Mouse (Mus musculus): ENCODE measurements at regions not wholly inside any gene's neighbourhood (a gene's known extent, or its start where the extent isn't known, plus 50 kb on each side); places are given as distances from the start of the nearest gene placed in this dataset.
A peak's percentile ranks its signal among the peaks of the same experiment; 100 is the strongest.
"Not testable (repeated sequence)": the region's sequence is repeated elsewhere in the genome, so short reads cannot be mapped to it uniquely, and the experiment has no call there.

DNA sequence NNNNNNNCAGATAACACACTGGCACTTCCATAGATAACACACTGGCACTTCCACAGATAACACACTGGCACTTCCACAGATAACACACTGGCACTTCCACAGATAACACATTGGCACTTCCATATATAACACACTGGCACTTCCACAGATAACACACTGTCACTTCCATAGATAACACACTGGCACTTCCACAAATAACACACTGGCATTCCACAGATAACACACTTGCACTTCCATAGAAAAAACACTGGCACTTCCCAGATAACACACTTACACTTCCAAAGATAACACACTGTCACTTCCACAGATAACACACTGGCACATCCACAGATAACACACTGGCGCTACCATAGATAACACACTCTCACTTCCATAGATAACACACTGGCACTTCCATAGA is 105.7 kb upstream of the Afdn start:
- not testable (repeated sequence) for H3K27me3 ChIP-seq (ENCODE audit: control insufficient read depth, insufficient read depth, low read length); H3K9ac ChIP-seq (ENCODE audit: low read depth, low read length); H3K4me2 ChIP-seq (replicated peaks; ENCODE audit: low read depth, low read length); H3K36me3 ChIP-seq (ENCODE audit: control insufficient read depth, insufficient read depth, low read length); H3K4me3 ChIP-seq (ENCODE audit: low read length); H3K9me3 ChIP-seq (ENCODE audit: control insufficient read depth, low read length); ATAC-seq (ENCODE audit: low FRiP score, low TSS enrichment); H3K27ac ChIP-seq (ENCODE audit: low read depth, low read length)
- H3K4me1 ChIP-seq (ENCODE audit: control insufficient read depth, insufficient read depth, low read length), result peaks cover 17% of the 10 kb centered on the region
- WGBS, result 61% methylated on average over 1 of the region's 1 CpGs

- 16% methylated on average over 3 of the region's 3 CpGs for WGBS
- Histone ChIP-seq H3K4me2 (replicated peaks; ENCODE audit: low read depth, low read length) (peak overlapping the region; percentile 27), H3K27me3 (ENCODE audit: control insufficient read depth, insufficient read depth, low read length) (no peaks in the 10 kb centered on the region), H3K36me3 (ENCODE audit: control insufficient read depth, insufficient read depth, low read length) (no peaks in the 10 kb centered on the region), H3K27ac (ENCODE audit: low read depth, low read length) (peak overlapping the region; percentile 12; the same call in 1 of the 2 replicates), H3K4me1 (ENCODE audit: control insufficient read depth, insufficient read depth, low read length) (peaks cover 17% of the 10 kb centered on the region), H3K9me3 (ENCODE audit: control insufficient read depth, low read length) (no peaks in the 10 kb centered on the region), H3K4me3 (ENCODE audit: low read length) (no peak overlapping the region), H3K9ac (ENCODE audit: low read depth, low read length) (no peak overlapping the region)
- ATAC-seq (ENCODE audit: low FRiP score, low TSS enrichment), result peak; percentile 25; the same call in 1 of the 2 replicates
Measured at GRCm38 (mm10) chr17:13656065-13656464, 104.3 kb upstream of the Afdn start.

DNA sequence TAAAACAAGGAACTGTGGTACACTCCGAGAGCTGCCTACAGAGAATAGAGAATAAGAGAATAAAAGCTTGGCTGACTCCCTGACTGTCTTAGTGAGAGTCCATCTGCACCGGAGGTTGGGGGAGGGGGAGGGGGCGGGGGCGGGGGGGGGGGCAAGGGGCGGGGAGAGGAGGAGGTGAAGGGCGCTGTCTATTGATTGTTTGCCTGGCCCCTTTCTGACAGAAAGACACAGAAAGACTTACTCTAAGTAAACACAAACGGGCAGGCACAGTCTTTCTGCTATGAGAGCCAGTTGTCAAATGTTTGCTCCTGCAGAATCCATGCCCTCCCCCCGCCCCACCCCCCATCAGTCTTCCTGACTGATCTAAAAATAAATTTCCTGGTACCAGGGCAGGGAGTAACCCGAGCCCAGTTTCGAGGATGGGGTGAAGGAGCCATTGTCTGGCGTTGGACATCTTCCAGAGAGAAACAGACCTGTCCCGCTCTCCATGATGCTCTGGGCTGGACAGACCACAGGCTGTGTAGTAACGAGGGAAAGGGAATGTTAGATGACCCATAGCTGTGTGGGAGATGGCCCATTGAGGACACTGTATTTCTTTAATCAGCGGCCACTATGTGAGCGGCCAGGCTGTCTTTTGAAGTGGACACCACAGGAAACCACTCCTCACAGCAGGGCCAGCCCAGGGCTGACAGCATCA is 103.7 kb upstream of the Afdn start:
- Histone ChIP-seq H3K9ac (ENCODE audit: low read depth, low read length) (no peak overlapping the region), H3K4me1 (ENCODE audit: control insufficient read depth, insufficient read depth, low read length) (peaks cover 17% of the 10 kb centered on the region), H3K27me3 (ENCODE audit: control insufficient read depth, insufficient read depth, low read length) (no peaks in the 10 kb centered on the region), H3K9me3 (ENCODE audit: control insufficient read depth, low read length) (no peaks in the 10 kb centered on the region), H3K4me2 (replicated peaks; ENCODE audit: low read depth, low read length) (peak overlapping the region; percentile 27), H3K36me3 (ENCODE audit: control insufficient read depth, insufficient read depth, low read length) (no peaks in the 10 kb centered on the region), H3K4me3 (ENCODE audit: low read length) (no peak overlapping the region; the same call in 1 of the 2 replicates), H3K27ac (ENCODE audit: low read depth, low read length) (peak overlapping the region; percentile 31)
- peak; percentile 92 for ATAC-seq (ENCODE audit: low FRiP score, low TSS enrichment)
- WGBS, result 2% methylated on average over 11 of the region's 15 CpGs

DNA sequence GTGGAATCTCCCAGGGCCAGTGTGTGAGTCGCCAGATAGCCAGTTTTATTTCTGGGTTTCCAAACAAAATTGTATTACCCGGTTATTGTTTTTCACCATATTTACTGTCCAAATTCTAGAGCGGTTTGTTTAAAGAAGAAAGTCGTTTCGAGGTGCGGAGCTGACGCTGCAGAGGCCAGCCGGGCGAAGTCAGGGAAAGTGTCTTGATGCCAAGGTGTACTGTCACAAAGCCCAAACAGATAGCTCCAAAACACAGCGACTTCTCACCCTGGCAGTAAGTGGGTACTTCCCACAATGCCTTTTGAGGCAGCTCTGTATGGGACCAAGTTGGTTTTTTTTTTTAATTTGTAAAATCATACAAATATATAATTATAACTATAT is 103.2 kb upstream of the Afdn start:
- Histone ChIP-seq H3K9me3 (ENCODE audit: control insufficient read depth, low read length) (no peaks in the 10 kb centered on the region), H3K4me1 (ENCODE audit: control insufficient read depth, insufficient read depth, low read length) (peaks cover 17% of the 10 kb centered on the region), H3K9ac (ENCODE audit: low read depth, low read length) (no peak overlapping the region), H3K36me3 (ENCODE audit: control insufficient read depth, insufficient read depth, low read length) (no peaks in the 10 kb centered on the region), H3K27me3 (ENCODE audit: control insufficient read depth, insufficient read depth, low read length) (no peaks in the 10 kb centered on the region), H3K4me3 (ENCODE audit: low read length) (no peak overlapping the region), H3K4me2 (replicated peaks; ENCODE audit: low read depth, low read length) (no peak overlapping the region), H3K27ac (ENCODE audit: low read depth, low read length) (0 out of 2 replicates have a peak overlapping the region, but pooled peaks have one; percentile 31)
- ATAC-seq (ENCODE audit: low FRiP score, low TSS enrichment), result no peak
- 21% methylated on average over 10 of the region's 10 CpGs for WGBS

DNA sequence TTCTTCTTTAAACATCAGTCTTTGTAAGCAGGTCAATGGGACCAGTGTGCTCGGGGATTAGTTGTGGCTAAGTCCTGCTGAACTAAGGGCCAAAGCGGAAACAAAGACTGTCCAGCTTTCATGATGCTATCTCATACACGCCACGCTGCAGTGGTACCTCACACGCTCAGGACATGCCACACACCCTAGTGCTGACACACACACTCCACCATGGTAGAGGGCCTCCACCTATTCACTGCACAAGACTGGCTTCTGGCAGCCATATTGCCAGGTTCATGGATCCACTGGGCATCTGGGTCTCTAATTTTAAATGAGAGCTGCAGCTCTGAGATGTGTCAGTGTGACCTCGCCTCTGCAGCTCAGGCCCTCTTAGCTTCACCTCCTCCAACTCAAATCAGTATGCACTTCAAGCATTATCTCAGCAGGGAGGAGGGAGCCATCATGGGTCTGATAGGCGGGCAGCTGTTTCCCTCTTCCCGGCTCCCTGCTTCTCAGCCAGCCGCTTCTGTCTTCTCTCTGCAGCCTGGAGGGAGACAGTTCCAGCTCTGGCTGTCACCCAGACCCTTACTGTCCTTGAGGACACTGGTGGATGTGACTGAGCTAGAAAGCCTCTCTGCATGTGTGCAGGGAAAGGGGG is 102.6 kb upstream of the Afdn start:
- H3K9ac ChIP-seq (ENCODE audit: low read depth, low read length), result no peak overlapping the region
- ATAC-seq (ENCODE audit: low FRiP score, low TSS enrichment), result no peak
- H3K4me1 ChIP-seq (ENCODE audit: control insufficient read depth, insufficient read depth, low read length), result peaks cover 17% of the 10 kb centered on the region
- H3K4me2 ChIP-seq (replicated peaks; ENCODE audit: low read depth, low read length), result no peak overlapping the region
- H3K27ac ChIP-seq (ENCODE audit: low read depth, low read length), result peak overlapping the region; percentile 12; the same call in 1 of the 2 replicates
- H3K4me3 ChIP-seq (ENCODE audit: low read length), result no peak overlapping the region
- no peaks in the 10 kb centered on the region for H3K27me3 ChIP-seq (ENCODE audit: control insufficient read depth, insufficient read depth, low read length)
- no peaks in the 10 kb centered on the region for H3K36me3 ChIP-seq (ENCODE audit: control insufficient read depth, insufficient read depth, low read length)
- H3K9me3 ChIP-seq (ENCODE audit: control insufficient read depth, low read length), result no peaks in the 10 kb centered on the region
- WGBS, result 71% methylated on average over 9 of the region's 9 CpGs

DNA sequence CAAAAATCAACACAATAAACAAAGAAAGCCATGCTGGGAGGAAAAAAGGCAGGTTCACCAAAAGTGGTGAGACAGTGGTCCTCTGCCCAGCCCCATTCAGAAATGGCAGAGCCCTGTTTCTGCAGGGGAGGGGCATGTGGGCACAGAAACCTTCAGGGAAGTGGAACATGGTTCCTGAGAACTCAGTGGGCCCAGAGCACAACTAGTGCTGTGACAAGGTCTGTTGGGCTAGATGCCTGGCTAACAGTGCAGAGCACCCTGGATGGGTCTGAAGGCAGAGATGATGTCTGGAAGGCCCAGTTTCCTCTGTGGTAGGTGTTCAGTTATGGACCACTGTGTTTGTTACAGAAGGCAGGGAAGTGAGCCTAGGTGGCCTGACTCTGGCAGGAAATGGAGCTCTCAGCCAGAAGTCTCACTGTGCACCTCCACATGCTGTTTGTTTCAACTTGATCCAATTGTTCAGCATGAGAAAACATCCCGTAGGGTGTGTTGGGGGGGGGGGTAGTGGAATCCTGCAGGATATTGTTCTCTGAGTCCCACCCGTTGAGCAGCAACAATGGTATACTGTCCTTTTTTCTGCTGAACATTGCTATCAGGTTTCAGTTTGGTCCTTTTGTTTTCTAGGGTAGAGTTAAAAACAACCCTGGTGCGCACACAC is 101.9 kb upstream of the Afdn start:
- Histone ChIP-seq H3K4me2 (replicated peaks; ENCODE audit: low read depth, low read length) (no peak overlapping the region), H3K27me3 (ENCODE audit: control insufficient read depth, insufficient read depth, low read length) (no peaks in the 10 kb centered on the region), H3K9me3 (ENCODE audit: control insufficient read depth, low read length) (no peaks in the 10 kb centered on the region), H3K4me3 (ENCODE audit: low read length) (no peak overlapping the region), H3K27ac (ENCODE audit: low read depth, low read length) (peak overlapping the region; percentile 12; the same call in 1 of the 2 replicates), H3K9ac (ENCODE audit: low read depth, low read length) (no peak overlapping the region), H3K4me1 (ENCODE audit: control insufficient read depth, insufficient read depth, low read length) (peaks cover 17% of the 10 kb centered on the region), H3K36me3 (ENCODE audit: control insufficient read depth, insufficient read depth, low read length) (no peaks in the 10 kb centered on the region)
- no peak for ATAC-seq (ENCODE audit: low FRiP score, low TSS enrichment)
- WGBS, result 32% methylated on average over 3 of the region's 3 CpGs

DNA sequence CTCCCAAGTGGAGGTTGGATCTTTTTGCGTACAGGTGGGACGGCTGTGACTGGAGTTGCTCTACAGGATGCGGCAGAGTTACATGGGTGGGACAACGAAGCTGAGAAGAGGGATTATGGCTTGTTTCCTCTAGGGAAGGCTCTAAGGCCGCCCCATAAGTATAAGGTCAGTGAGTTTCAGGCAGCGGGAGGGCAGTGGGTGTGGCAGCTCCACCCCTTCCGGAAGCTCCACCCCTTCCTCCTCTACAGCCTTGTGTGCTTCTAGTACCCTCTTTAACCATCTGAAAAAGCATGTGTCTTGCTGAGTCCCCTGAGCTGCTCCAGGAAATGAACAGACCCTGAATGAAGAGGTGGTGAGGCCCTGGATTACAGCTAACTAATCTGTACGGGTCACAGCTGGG is 101.2 kb upstream of the Afdn start:
- no peak overlapping the region for H3K4me2 ChIP-seq (replicated peaks; ENCODE audit: low read depth, low read length)
- no peaks in the 10 kb centered on the region for H3K9me3 ChIP-seq (ENCODE audit: control insufficient read depth, low read length)
- H3K4me1 ChIP-seq (ENCODE audit: control insufficient read depth, insufficient read depth, low read length), result peaks cover 17% of the 10 kb centered on the region
- H3K4me3 ChIP-seq (ENCODE audit: low read length), result no peak overlapping the region
- 0 out of 2 replicates have a peak, but pooled peaks have one; percentile 17 for ATAC-seq (ENCODE audit: low FRiP score, low TSS enrichment)
- no peaks in the 10 kb centered on the region for H3K27me3 ChIP-seq (ENCODE audit: control insufficient read depth, insufficient read depth, low read length)
- WGBS, result 25% methylated on average over 8 of the region's 8 CpGs
- no peak overlapping the region for H3K9ac ChIP-seq (ENCODE audit: low read depth, low read length)
- no peak overlapping the region for H3K27ac ChIP-seq (ENCODE audit: low read depth, low read length)
- H3K36me3 ChIP-seq (ENCODE audit: control insufficient read depth, insufficient read depth, low read length), result no peaks in the 10 kb centered on the region

DNA sequence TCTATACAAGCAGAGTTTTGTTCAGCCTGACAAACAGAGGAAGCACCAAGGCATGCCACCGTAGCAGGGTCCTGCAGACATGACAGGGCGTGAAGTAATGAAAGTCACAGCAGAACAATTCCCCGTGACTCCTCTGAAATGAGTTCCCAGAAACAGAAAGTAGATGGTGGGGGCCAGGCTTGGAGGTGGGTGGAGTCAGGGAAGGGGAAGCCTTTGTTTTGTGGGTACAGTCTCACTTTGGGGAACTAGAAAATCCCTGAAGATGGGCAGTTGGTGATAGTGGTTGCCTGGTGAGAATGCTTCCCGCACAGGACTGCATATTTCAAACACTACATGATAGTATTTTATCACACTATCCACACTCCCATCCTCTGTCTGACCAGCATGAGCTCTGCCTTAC is 100.4 kb upstream of the Afdn start:
- H3K4me2 ChIP-seq (replicated peaks; ENCODE audit: low read depth, low read length), result no peak overlapping the region
- no peaks in the 10 kb centered on the region for H3K36me3 ChIP-seq (ENCODE audit: control insufficient read depth, insufficient read depth, low read length)
- H3K9me3 ChIP-seq (ENCODE audit: control insufficient read depth, low read length), result no peaks in the 10 kb centered on the region
- no peak overlapping the region for H3K9ac ChIP-seq (ENCODE audit: low read depth, low read length)
- H3K27me3 ChIP-seq (ENCODE audit: control insufficient read depth, insufficient read depth, low read length), result no peaks in the 10 kb centered on the region
- ATAC-seq (ENCODE audit: low FRiP score, low TSS enrichment), result no peak
- no peak overlapping the region for H3K4me3 ChIP-seq (ENCODE audit: low read length)
- WGBS, result 83% methylated on average over 4 of the region's 4 CpGs
- peaks cover 17% of the 10 kb centered on the region for H3K4me1 ChIP-seq (ENCODE audit: control insufficient read depth, insufficient read depth, low read length)
- H3K27ac ChIP-seq (ENCODE audit: low read depth, low read length), result no peak overlapping the region

DNA sequence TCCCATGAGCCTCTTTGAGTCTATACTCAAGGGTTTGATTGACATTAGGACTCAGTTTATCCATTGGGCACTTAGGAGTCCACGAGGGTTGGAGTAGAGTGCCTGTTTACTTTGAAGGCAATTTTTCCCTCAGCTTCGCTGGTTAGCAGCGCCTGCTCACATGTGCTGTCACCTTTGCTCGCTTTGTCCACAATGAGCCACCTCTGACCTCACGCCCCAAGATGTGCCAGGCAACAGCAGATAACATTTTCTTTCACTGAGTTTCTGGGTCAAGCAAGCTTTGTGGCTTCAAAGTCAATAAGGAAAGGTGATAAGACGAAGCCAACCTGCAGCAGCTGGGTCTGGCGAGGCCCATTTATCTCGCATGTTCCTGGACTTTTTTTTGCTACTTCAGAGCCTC is 99.3 kb upstream of the Afdn start:
- H3K4me2 ChIP-seq (replicated peaks; ENCODE audit: low read depth, low read length), result no peak overlapping the region
- H3K36me3 ChIP-seq (ENCODE audit: control insufficient read depth, insufficient read depth, low read length), result no peaks in the 10 kb centered on the region
- WGBS, result 86% methylated on average over 8 of the region's 8 CpGs
- H3K27me3 ChIP-seq (ENCODE audit: control insufficient read depth, insufficient read depth, low read length), result no peaks in the 10 kb centered on the region
- H3K9me3 ChIP-seq (ENCODE audit: control insufficient read depth, low read length), result no peaks in the 10 kb centered on the region
- no peak overlapping the region for H3K9ac ChIP-seq (ENCODE audit: low read depth, low read length)
- H3K4me3 ChIP-seq (ENCODE audit: low read length), result no peak overlapping the region
- H3K27ac ChIP-seq (ENCODE audit: low read depth, low read length), result no peak overlapping the region
- peaks cover 14% of the 10 kb centered on the region for H3K4me1 ChIP-seq (ENCODE audit: control insufficient read depth, insufficient read depth, low read length)
- no peak for ATAC-seq (ENCODE audit: low FRiP score, low TSS enrichment)
